Mouse (Mus musculus) urinary bladder, adult 18-20 months (tissue): ENCODE results near the gene Gm17267.
"Not testable (repeated sequence)": the region's sequence is repeated elsewhere in the genome, so short reads cannot be mapped to it uniquely, and the experiment has no call there.

Source experiments
- DNase-seq, 2 experiments: peaks; one replicate each; pipeline ENCODE4 v3.0.0; 2022; ENCODE audit warnings: low spot score in 2 of 2, mixed read lengths in 2 of 2

Gene Gm17267

DNA sequence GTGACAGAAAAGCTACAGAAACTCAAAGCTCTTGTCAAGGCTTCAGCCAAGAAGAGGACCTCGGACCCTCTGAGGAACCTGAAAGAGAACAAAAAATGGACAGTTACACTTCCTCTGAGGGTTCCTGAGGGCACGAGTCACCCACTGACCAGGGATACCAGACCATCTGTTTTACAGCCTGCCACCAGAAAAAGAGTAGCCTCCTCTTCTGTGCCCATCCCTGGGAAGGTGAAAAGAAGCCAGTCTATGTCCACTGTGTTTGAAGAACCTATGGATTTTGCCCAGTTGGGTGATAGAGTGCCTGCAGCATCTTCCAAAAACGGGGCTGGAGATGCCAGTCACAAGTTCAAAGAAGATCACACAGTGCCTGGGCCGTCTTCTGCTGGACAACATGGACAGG is at the start of gene Gm17267:
Gm17267 (plus strand) TSS at position 301 of the 400 bp plus-strand sequence.
- not testable (repeated sequence) for DNase-seq
